Mouse (Mus musculus) CH12.LX (cell line): ENCODE measurements around the gene Tmem63b. TPM values are rescaled to one million over a fixed set of nuclear protein-coding genes. Genes with fewer than 3 reads are reported as not detected.

Experiments used
- DNase-seq: peaks from one replicate; pipeline ENCODE4 v3.0.0-alpha.2; 2013; ENCODE audit errors: extremely low read depth
- H3K27ac ChIP-seq: 2 replicates; pipeline ENCODE4 v1.5.1; 2012; ENCODE audit warnings: low read depth, mild to moderate bottlenecking, control low read depth, moderate library complexity; ENCODE audit not compliant: insufficient read depth
- H3K27me3 ChIP-seq: replicated peaks from 2 replicates; pipeline ENCODE3; 2012; ENCODE audit warnings: inconsistent platforms
- H3K36me3 ChIP-seq, 2 experiments: replicated peaks in 1 of 2; 2 replicates each; pipeline versions ENCODE3 to v1.6.1; 2012; ENCODE audit warnings: inconsistent platforms in 1 of 2, low read length in 1 of 2, mild to moderate bottlenecking in 1 of 2, mixed read lengths in 1 of 2, moderate library complexity in 1 of 2; ENCODE audit not compliant: control insufficient read depth in 1 of 2, insufficient read depth in 1 of 2
- H3K4me1 ChIP-seq, 2 experiments: 2 replicates each; pipeline ENCODE4 v1.6.1; 2012; ENCODE audit warnings: inconsistent platforms in 1 of 2, moderate library complexity in 1 of 2; ENCODE audit not compliant: insufficient read depth in 2 of 2, control insufficient read depth in 1 of 2
- H3K4me2 ChIP-seq: 2 replicates; pipeline ENCODE4 v1.6.1; 2012; ENCODE audit warnings: low read depth, mild to moderate bottlenecking, control low read depth; ENCODE audit not compliant: poor library complexity, insufficient read depth, severe bottlenecking
- H3K4me3 ChIP-seq, 3 experiments: fragments of 150-350 bp in 1 of 3; sonication (generic) in 1 of 3; replicated peaks in 1 of 3; 2 replicates each; pipeline versions ENCODE3 to v1.5.1; 2011 to 2012; ENCODE audit warnings: low read depth in 2 of 3, low read length in 2 of 3, mild to moderate bottlenecking in 2 of 3, moderate library complexity in 2 of 3, control low read depth in 1 of 3, improper control_type of control experiment in 1 of 3, inconsistent platforms in 1 of 3, mixed read lengths in 1 of 3; ENCODE audit not compliant: poor library complexity in 1 of 3
- H3K79me2 ChIP-seq: replicated peaks from 2 replicates; pipeline ENCODE4 v1.6.1; 2012; ENCODE audit warnings: mild to moderate bottlenecking, moderate library complexity; ENCODE audit not compliant: control insufficient read depth, poor library complexity, insufficient read depth, severe bottlenecking; ENCODE audit errors: extremely low read depth
- H3K9ac ChIP-seq: 2 replicates; pipeline ENCODE4 v1.6.1; 2012; ENCODE audit warnings: low read depth, mild to moderate bottlenecking, control low read depth, moderate library complexity; ENCODE audit not compliant: insufficient read depth
- H3K9me3 ChIP-seq: replicated peaks from 2 replicates; pipeline ENCODE3; 2012; ENCODE audit warnings: low read length, inconsistent platforms, mixed read lengths
- BHLHE40 ChIP-seq: IDR thresholded peaks from 2 replicates; pipeline ENCODE4 v1.6.1; 2011; ENCODE audit warnings: mild to moderate bottlenecking, low read depth, low read length, improper control_type of control experiment
- CHD1 ChIP-seq: IDR thresholded peaks from 2 replicates; pipeline ENCODE4 v1.6.1; 2012; ENCODE audit warnings: low read depth, low read length, improper control_type of control experiment, inconsistent platforms
- CHD2 ChIP-seq: IDR thresholded peaks from 2 replicates; pipeline ENCODE4 v1.6.1; 2011; ENCODE audit warnings: low read length, improper control_type of control experiment
- CTCF ChIP-seq, 2 experiments: IDR thresholded peaks in 1 of 2; conservative IDR thresholded peaks in 1 of 2; 2 replicates each; pipeline ENCODE4 v1.5.1; 2011 to 2012; ENCODE audit warnings: low read depth in 2 of 2, low read length in 2 of 2, improper control_type of control experiment in 1 of 2, inconsistent platforms in 1 of 2, mild to moderate bottlenecking in 1 of 2, moderate library complexity in 1 of 2
- E2F4 ChIP-seq: IDR thresholded peaks from 2 replicates; pipeline ENCODE4 v1.6.1; 2011; ENCODE audit warnings: low read depth, low read length, improper control_type of control experiment; ENCODE audit not compliant: insufficient replicate concordance
- ELF1 ChIP-seq: IDR thresholded peaks from 2 replicates; pipeline ENCODE4 v1.6.1; 2014; ENCODE audit warnings: low read depth, mild to moderate bottlenecking, inconsistent platforms, low read length, improper control_type of control experiment
- EP300 ChIP-seq: IDR thresholded peaks from 2 replicates; pipeline ENCODE4 v1.6.1; 2011; ENCODE audit warnings: low read length, improper control_type of control experiment
- ETS1 ChIP-seq: conservative IDR thresholded peaks from 2 replicates; pipeline ENCODE4 v1.6.1; 2012; ENCODE audit warnings: low read depth, mild to moderate bottlenecking, inconsistent platforms, low read length, improper control_type of control experiment, moderate library complexity
- GABPA ChIP-seq: IDR thresholded peaks from 2 replicates; pipeline ENCODE4 v1.6.1; 2012; ENCODE audit warnings: low read depth, low read length, improper control_type of control experiment, inconsistent platforms; ENCODE audit not compliant: insufficient replicate concordance
- HCFC1 ChIP-seq: IDR thresholded peaks from 2 replicates; pipeline ENCODE4 v1.6.1; 2012; ENCODE audit warnings: low read depth, mild to moderate bottlenecking, inconsistent platforms, low read length, improper control_type of control experiment
- IRF4 ChIP-seq: IDR thresholded peaks from 2 replicates; pipeline ENCODE4 v1.6.1; 2014; ENCODE audit warnings: low read depth, mild to moderate bottlenecking, inconsistent platforms, low read length, improper control_type of control experiment
- JUN ChIP-seq: IDR thresholded peaks from 2 replicates; pipeline ENCODE4 v1.6.1; 2011; ENCODE audit warnings: low read depth, mild to moderate bottlenecking, low read length, improper control_type of control experiment, moderate library complexity; ENCODE audit not compliant: insufficient read depth
- JUND ChIP-seq: conservative IDR thresholded peaks from 2 replicates; pipeline ENCODE4 v1.6.1; 2011; ENCODE audit warnings: low read depth, low read length, improper control_type of control experiment
- KAT2A ChIP-seq: IDR thresholded peaks from 2 replicates; pipeline ENCODE4 v1.6.1; 2012; ENCODE audit warnings: low read length, improper control_type of control experiment, inconsistent platforms; ENCODE audit not compliant: insufficient replicate concordance
- MAFK ChIP-seq: IDR thresholded peaks from 2 replicates; pipeline ENCODE4 v1.6.1; 2011; ENCODE audit warnings: low read length, improper control_type of control experiment; ENCODE audit not compliant: insufficient replicate concordance
- MAX ChIP-seq: IDR thresholded peaks from 2 replicates; pipeline ENCODE4 v1.6.1; 2011; ENCODE audit warnings: low read length, improper control_type of control experiment
- MAZ ChIP-seq: IDR thresholded peaks from 2 replicates; pipeline ENCODE4 v1.6.1; 2012; ENCODE audit warnings: low read depth, mild to moderate bottlenecking, inconsistent platforms, low read length, improper control_type of control experiment, moderate library complexity
- MEF2A ChIP-seq: IDR thresholded peaks from 2 replicates; pipeline ENCODE4 v1.6.1; 2014; ENCODE audit warnings: low read depth, mild to moderate bottlenecking, inconsistent platforms, low read length, improper control_type of control experiment, borderline replicate concordance
- MXI1 ChIP-seq: IDR thresholded peaks from 2 replicates; pipeline ENCODE4 v1.6.1; 2011; ENCODE audit warnings: mild to moderate bottlenecking, low read depth, low read length, improper control_type of control experiment
- MYC ChIP-seq: IDR thresholded peaks from 2 replicates; pipeline ENCODE4 v1.6.1; 2011; ENCODE audit warnings: low read depth, mild to moderate bottlenecking, improper control_type of control experiment, low read length
- NELFE ChIP-seq: IDR thresholded peaks from 2 replicates; pipeline ENCODE4 v1.6.1; 2011; ENCODE audit warnings: low read depth, low read length, improper control_type of control experiment
- NRF1 ChIP-seq: IDR thresholded peaks from 2 replicates; pipeline ENCODE4 v1.6.1; 2014; ENCODE audit warnings: low read depth, mild to moderate bottlenecking, inconsistent platforms, low read length, improper control_type of control experiment, moderate library complexity
- PAX5 ChIP-seq: IDR thresholded peaks from 2 replicates; pipeline ENCODE4 v1.6.1; 2012; ENCODE audit warnings: low read length, inconsistent platforms, mixed read lengths
- POLR2A ChIP-seq: IDR thresholded peaks from 2 replicates; pipeline ENCODE4 v1.6.1; 2011; ENCODE audit warnings: low read depth, mild to moderate bottlenecking, improper control_type of control experiment, low read length
- POLR2AphosphoS2 ChIP-seq: IDR thresholded peaks from 2 replicates; pipeline ENCODE4 v1.6.1; 2011; ENCODE audit warnings: low read depth, low read length, improper control_type of control experiment
- RAD21 ChIP-seq: IDR thresholded peaks from 2 replicates; pipeline ENCODE4 v1.6.1; 2011; ENCODE audit warnings: low read depth, mild to moderate bottlenecking, low read length, improper control_type of control experiment, moderate library complexity
- RCOR1 ChIP-seq: conservative IDR thresholded peaks from 2 replicates; pipeline ENCODE4 v1.6.1; 2012; ENCODE audit warnings: low read depth, mild to moderate bottlenecking, inconsistent platforms, low read length, improper control_type of control experiment
- SIN3A ChIP-seq: IDR thresholded peaks from 2 replicates; pipeline ENCODE4 v1.6.1; 2012; ENCODE audit warnings: low read length, improper control_type of control experiment, inconsistent platforms
- SMC3 ChIP-seq: IDR thresholded peaks from 2 replicates; pipeline ENCODE4 v1.6.1; 2011; ENCODE audit warnings: low read depth, low read length, improper control_type of control experiment
- TBP ChIP-seq: conservative IDR thresholded peaks from 2 replicates; pipeline ENCODE4 v1.6.1; 2011; ENCODE audit warnings: low read depth, low read length, improper control_type of control experiment
- TCF12 ChIP-seq: IDR thresholded peaks from 2 replicates; pipeline ENCODE4 v1.6.1; 2014; ENCODE audit warnings: low read depth, mild to moderate bottlenecking, inconsistent platforms, low read length, improper control_type of control experiment
- UBTF ChIP-seq: IDR thresholded peaks from 2 replicates; pipeline ENCODE4 v1.6.1; 2012; ENCODE audit warnings: low read depth, mild to moderate bottlenecking, inconsistent platforms, low read length, improper control_type of control experiment, moderate library complexity
- USF1 ChIP-seq: IDR thresholded peaks from 2 replicates; pipeline ENCODE4 v1.6.1; 2014; ENCODE audit warnings: low read depth, mild to moderate bottlenecking, inconsistent platforms, low read length, improper control_type of control experiment
- USF2 ChIP-seq: conservative IDR thresholded peaks from 2 replicates; pipeline ENCODE4 v1.6.1; 2011; ENCODE audit warnings: low read depth, low read length, improper control_type of control experiment
- ZC3H11A ChIP-seq: IDR thresholded peaks from 2 replicates; pipeline ENCODE4 v1.6.1; 2012; ENCODE audit warnings: low read depth, mild to moderate bottlenecking, inconsistent platforms, low read length, improper control_type of control experiment
- ZKSCAN1 ChIP-seq: IDR thresholded peaks from 2 replicates; pipeline ENCODE4 v1.6.1; 2012; ENCODE audit warnings: low read depth, inconsistent platforms, low read length, improper control_type of control experiment, borderline replicate concordance
- ZMIZ1 ChIP-seq: IDR thresholded peaks from 2 replicates; pipeline ENCODE4 v1.6.1; 2012; ENCODE audit warnings: low read depth, mild to moderate bottlenecking, inconsistent platforms, low read length, improper control_type of control experiment
- ZNF384 ChIP-seq: IDR thresholded peaks from 2 replicates; pipeline ENCODE4 v1.6.1; 2012; ENCODE audit warnings: low read depth, low read length, improper control_type of control experiment, inconsistent platforms
- dilution Hi-C: fragments of 300-500 bp; cut with MboI; formaldehyde crosslinking; loops from 2 replicates; pipeline ENCODE4 v1.14.3; 2020; ENCODE audit warnings: low sequenced_read_pairs; ENCODE audit not compliant: extremely low pct_unique_long_range_greater_than_20kb, extremely low pct_ligation_motif_present
- in situ Hi-C: fragments of 300-500 bp; cut with MboI; formaldehyde crosslinking; loops from 3 replicates; pipeline ENCODE4 v1.14.3; 2019; ENCODE audit warnings: low sequenced_read_pairs, low pct_ligation_motif_present, low pct_unique_long_range_greater_than_20kb, mixed read lengths
- polyA plus RNA-seq: library from polyadenylated mRNA; unstranded; fragments of >175 nt; gene quantifications from 2 replicates; pipeline ENCODE4 v1.2.1, GENCODE M21; 2012; ENCODE audit warnings: low read depth; ENCODE audit not compliant: insufficient read length
- total RNA-seq, 2 experiments: library from RNA; depleted of rRNA; stranded (reverse); fragments of 300-350 nt in 1 of 2; fragments of >200 nt in 1 of 2; gene quantifications; 2 replicates each; pipeline ENCODE4 v1.2.3; 2012 to 2014

Gene Tmem63b
- total and polyA plus RNA-seq, 3 experiments: 3.5 to 10.3 (median 6.3) TPM

GRCm38 (mm10) chr17:45686093-45686619 lies 549 bp downstream of the Tmem63b start, which contains the start of gene Mrpl14:
Gene Mrpl14 (plus strand): TSS chr17:45686322.
- Histone ChIP-seq H3K79me2 (no peaks in the 10 kb centered on the region; the same call in 1 of the 2 replicates), H3K27me3 (no peaks in the 10 kb centered on the region)
- peak; percentile 21; the same call in 1 of the 2 replicates for TF ChIP-seq IRF4
- TF ChIP-seq MAZ: peak; percentile 82
- TF ChIP-seq SMC3: no peak
- 0 out of 2 replicates have a peak, but pooled peaks have one; percentile 24 for TF ChIP-seq MAX
- peak; percentile 78 for TF ChIP-seq CHD2
- no peak for TF ChIP-seq GABPA
- 0 out of 2 replicates have a peak, but pooled peaks have one; percentile 24 for TF ChIP-seq ZNF384
- TF ChIP-seq SIN3A: peak; percentile 64
- TF ChIP-seq UBTF: 0 out of 2 replicates have a peak, but pooled peaks have one; percentile 15
- peak; percentile 77; the same call in 1 of the 2 replicates for TF ChIP-seq E2F4
- TF ChIP-seq HCFC1: peak; percentile 66
- no peak for TF ChIP-seq ETS1
- 0 out of 2 replicates have a peak, but pooled peaks have one; percentile 54 for TF ChIP-seq ZMIZ1
- no peak for TF ChIP-seq CTCF (conservative IDR thresholded peaks at IDR 0.05 in 1 of 2, IDR thresholded peaks at IDR 0.05 in 1 of 2; ENCODE audit: low read depth in 2 of 2, low read length in 2 of 2)
- TF ChIP-seq MAFK: no peak
- no peak for TF ChIP-seq RAD21
- no peak for TF ChIP-seq ZC3H11A
- TF ChIP-seq POLR2AphosphoS2: no peak
- no peak for TF ChIP-seq RCOR1
- TF ChIP-seq MEF2A: peak; percentile 7; the same call in 1 of the 2 replicates
- TF ChIP-seq TBP: 0 out of 2 replicates have a peak, but pooled peaks have one; percentile 35
- TF ChIP-seq NRF1: peak; percentile 92
- TF ChIP-seq POLR2A: peak; percentile 83
- peak; percentile 46; the same call in 1 of the 2 replicates for TF ChIP-seq TCF12
- no peak for TF ChIP-seq CHD1
- peak; percentile 54; the same call in 1 of the 2 replicates for TF ChIP-seq MXI1
- TF ChIP-seq BHLHE40: no peak
- no peak; the same call in 1 of the 2 replicates for TF ChIP-seq ZKSCAN1
- 0 out of 2 replicates have a peak, but pooled peaks have one; percentile 50 for TF ChIP-seq ELF1
- no peak for TF ChIP-seq PAX5
- TF ChIP-seq USF1: no peak
- no peak for TF ChIP-seq JUND
- TF ChIP-seq EP300: no peak
- TF ChIP-seq NELFE: peak; percentile 75
- TF ChIP-seq USF2: no peak
- no peak for TF ChIP-seq KAT2A
- no peak for TF ChIP-seq JUN
- TF ChIP-seq MYC: 0 out of 2 replicates have a peak, but pooled peaks have one; percentile 28
- TF ChIP-seq, all 38 proteins: peak for 19
- peak; percentile 87 for DNase-seq
- H3K27ac ChIP-seq: peak within 1 kb of the TSS; percentile 17; the same call in 1 of the 2 replicates
- dilution Hi-C loops: no loop called here
- H3K36me3 ChIP-seq: peaks cover 0 to 17% of the 10 kb centered on the region in 2 experiments
- H3K4me2 ChIP-seq: peak within 1 kb of the TSS; percentile 85
- in situ Hi-C loops: no loop called here
- peak within 1 kb of the TSS; percentile 69 to 93 (median 72) for H3K4me3 ChIP-seq
- H3K4me1 ChIP-seq: peaks cover 4 to 27% of the 10 kb centered on the region in 2 experiments
- H3K9me3 ChIP-seq: peaks cover 3% of the 10 kb centered on the region
- H3K9ac ChIP-seq: peak within 1 kb of the TSS; percentile 91
